Comparison of ENCODE assay signal across 25 mouse cellular contexts in the genomic region with DNA sequence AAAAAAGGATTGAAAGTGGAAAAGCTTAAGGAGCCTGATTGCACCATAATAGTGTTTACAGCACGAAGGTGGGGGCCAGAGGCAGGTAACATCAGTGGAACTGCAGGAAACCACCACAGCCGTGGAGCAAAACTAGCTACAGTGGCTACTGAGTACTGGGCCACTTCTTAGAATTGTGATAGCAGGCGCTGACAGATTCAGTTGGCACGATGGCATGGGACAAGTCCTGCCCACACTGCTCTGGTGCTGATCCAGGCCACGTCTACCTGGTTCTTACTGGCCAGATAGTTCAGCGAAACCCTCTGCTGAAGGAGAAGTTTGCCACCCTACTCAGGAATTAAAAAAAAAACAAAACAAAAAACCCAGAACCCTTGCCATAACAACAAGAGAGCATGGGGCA. TPM values are rescaled to one million over a fixed set of nuclear protein-coding genes. Genes with fewer than 3 reads are reported as not detected.
"Had no signal": no experiment of that assay in that cellular context is flagged by ENCODE, and none has a peak within 500 bp of the region (broad histone marks: within the 10 kb centered on the region; RNA-seq: fewer than 3 reads in every experiment).

No protein-coding gene starts in this region.

- H3K4me2 ChIP-seq: limb, embryonic 12.5 days; limb, embryonic 15.5 days; liver, embryonic 11.5 days; lung, embryonic 14.5 days; midbrain, embryonic 13.5 days; neural tube, embryonic 13.5 days; stomach, embryonic 15.5 days had no signal

- ATAC-seq: liver, postnatal 0 days; midbrain, embryonic 13.5 days; midbrain, embryonic 16.5 days had no signal

- H3K27me3 ChIP-seq: limb, embryonic 12.5 days; limb, embryonic 15.5 days; megakaryocyte, embryonic 14.5 days; neural tube, embryonic 13.5 days; stomach, embryonic 15.5 days had no signal

- H3K9me3 ChIP-seq: limb, embryonic 12.5 days; limb, embryonic 15.5 days; megakaryocyte, embryonic 14.5 days; midbrain, embryonic 10.5 days; neural tube, embryonic 13.5 days; stomach, embryonic 15.5 days had no signal

- H3K9ac ChIP-seq: limb, embryonic 12.5 days; limb, embryonic 15.5 days; liver, embryonic 14.5 days; liver, postnatal 0 days; lung, embryonic 14.5 days; midbrain, embryonic 13.5 days; neural tube, embryonic 13.5 days; stomach, embryonic 15.5 days had no signal

- H3K4me3 ChIP-seq: limb, embryonic 12.5 days; limb, embryonic 15.5 days; megakaryocyte, embryonic 14.5 days; midbrain, embryonic 10.5 days; midbrain, embryonic 13.5 days; myocyte; neural tube, embryonic 13.5 days; stomach, embryonic 15.5 days had no signal

- H3K36me3 ChIP-seq: limb, embryonic 12.5 days; limb, embryonic 15.5 days; midbrain, embryonic 10.5 days; midbrain, embryonic 13.5 days; neural tube, embryonic 13.5 days; stomach, embryonic 15.5 days had no signal

- H3K27ac ChIP-seq: limb, embryonic 12.5 days; limb, embryonic 15.5 days; liver, embryonic 14.5 days; midbrain, embryonic 10.5 days; midbrain, embryonic 13.5 days; neural tube, embryonic 13.5 days; stomach, embryonic 15.5 days had no signal

- DNase-seq: kidney, postnatal 14 days; kidney, postnatal 4 days; left cerebral cortex, postnatal 4 days; liver, postnatal 0 days; lung, embryonic 14.5 days; lung, postnatal 10 days; lung, postnatal 36 days; retina, postnatal 1 day; right cerebral cortex, postnatal 25 days; spleen, adult 18-20 months; thymus, postnatal 25 days had no signal

RNA-seq across cellular contexts. Expression of a gene that starts 21.6 kb away (rescaled TPM):
- total RNA-seq: monocyte, adult 5-6 weeks; neutrophil, adult 5-6 weeks had no signal
- polyA plus RNA-seq: midbrain, embryonic 10.5 days had no signal

RNA-seq across cellular contexts. Expression of a gene that starts 54.7 kb away (rescaled TPM):
- total RNA-seq: monocyte, adult 5-6 weeks; neutrophil, adult 5-6 weeks had no signal
- polyA plus RNA-seq: liver, embryonic 14.5 days; liver, postnatal 0 days; lung, embryonic 14.5 days; thymus, postnatal 0 days had no signal
